Mouse (Mus musculus) hindbrain, postnatal 0 days (tissue): ENCODE results near the gene Rgs13. TPM values are rescaled to one million over a fixed set of nuclear protein-coding genes. Genes with fewer than 3 reads are reported as not detected.

ENCODE experiments used
- ATAC-seq: fragments of 200-750 bp; cut with Nextera tagmentation; 2 replicates; pipeline ENCODE4 v1.8.0; 2017; ENCODE audit warnings: mild to moderate bottlenecking, moderate TSS enrichment, moderate library complexity
- DNase-seq: peaks from one replicate; pipeline ENCODE4 v3.0.0-alpha.2; 2015; ENCODE audit warnings: low spot score
- H3K27ac ChIP-seq: fragments of 300-500 bp; sonication (generic); 2 replicates; pipeline ENCODE4 v1.5.1; 2014; ENCODE audit warnings: mild to moderate bottlenecking
- H3K27me3 ChIP-seq: fragments of 300-500 bp; sonication (generic); 2 replicates; pipeline ENCODE4 v1.6.1; 2014; ENCODE audit warnings: low read length, mixed read lengths; ENCODE audit not compliant: insufficient read depth
- H3K36me3 ChIP-seq: fragments of 300-500 bp; sonication (generic); 2 replicates; pipeline ENCODE4 v1.6.1; 2014; ENCODE audit warnings: low read length, mixed read lengths; ENCODE audit not compliant: insufficient read depth
- H3K4me1 ChIP-seq: fragments of 300-500 bp; sonication (generic); 2 replicates; pipeline ENCODE4 v1.6.1; 2014; ENCODE audit warnings: antibody characterized with exemption, low read length, mixed read lengths; ENCODE audit not compliant: insufficient read depth
- H3K4me2 ChIP-seq: fragments of 300-500 bp; sonication (generic); 2 replicates; pipeline ENCODE4 v1.6.1; 2014; ENCODE audit warnings: low read depth, mild to moderate bottlenecking, low read length, moderate library complexity, mixed read lengths
- H3K4me3 ChIP-seq: fragments of 300-500 bp; sonication (generic); 2 replicates; pipeline ENCODE4 v1.5.1; 2014; ENCODE audit warnings: low read length
- H3K9ac ChIP-seq: fragments of 300-500 bp; sonication (generic); replicated peaks from 2 replicates; pipeline ENCODE4 v1.6.1; 2014; ENCODE audit warnings: mild to moderate bottlenecking, low read length, moderate library complexity, mixed read lengths
- H3K9me3 ChIP-seq: fragments of 300-500 bp; sonication (generic); 2 replicates; pipeline ENCODE4 v1.6.1; 2016; ENCODE audit warnings: low read length, mixed read lengths
- CTCF ChIP-seq: IDR thresholded peaks from 2 replicates; pipeline ENCODE4 v1.5.1; 2016; ENCODE audit warnings: antibody characterized with exemption, control low read depth, low read depth
- WGBS: fragments of 180-500 bp; shearing (Covaris S2); extraction: QIAGEN DNeasy Blood & Tissue Kit; methylation state at CpG from one replicate; pipeline ENCODE4 v1.1.7; 2014; 5-methylcytosine and 5-hydroxymethylcytosine counted together
- polyA plus RNA-seq: library from polyadenylated mRNA; unstranded; fragments of >200 nt; fragmentation: Nextera tagmentation; extraction: Ambion mirVana; gene quantifications from 2 replicates; pipeline ENCODE4 v1.2.1, GENCODE M21; 2015
- total RNA-seq: library from RNA; depleted of rRNA; stranded (reverse); fragments of >200 nt; gene quantifications from 2 replicates; pipeline ENCODE4 v1.2.3, GENCODE M21; 2014

Gene Rgs13
- total and polyA plus RNA-seq, 2 experiments from 2014 or later, result 1.3 to 1.5 TPM

DNA sequence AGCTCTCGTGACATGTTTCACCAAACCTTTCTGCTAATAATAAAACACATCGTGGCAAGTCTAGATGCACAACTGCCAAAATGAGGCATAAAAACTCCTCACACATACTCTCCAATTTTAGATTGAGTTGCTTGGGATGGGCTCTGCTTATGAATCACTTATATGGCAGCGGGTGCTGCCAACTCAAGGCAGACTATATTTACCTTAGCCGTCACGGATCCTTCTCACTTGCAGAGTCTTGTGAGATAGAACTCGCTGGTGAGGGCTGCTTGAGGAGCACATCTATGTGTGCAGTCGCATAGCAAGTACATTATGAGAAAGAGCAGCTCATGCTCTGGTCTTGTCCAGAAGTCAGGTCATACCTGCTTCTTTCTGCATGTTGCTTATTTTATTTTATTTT, 49.2 kb downstream of the Rgs13 start:
- Histone ChIP-seq H3K36me3 (no peaks in the 10 kb centered on the region), H3K4me3 (no peak overlapping the region), H3K4me1 (no peaks in the 10 kb centered on the region), H3K9me3 (no peaks in the 10 kb centered on the region), H3K4me2 (no peak overlapping the region), H3K27ac (no peak overlapping the region), H3K9ac (no peak overlapping the region), H3K27me3 (no peaks in the 10 kb centered on the region)
- DNase-seq (no peak), ATAC-seq (no peak)
- 90% methylated on average over 7 of the region's 7 CpGs for WGBS
- no peak for TF ChIP-seq CTCF

DNA sequence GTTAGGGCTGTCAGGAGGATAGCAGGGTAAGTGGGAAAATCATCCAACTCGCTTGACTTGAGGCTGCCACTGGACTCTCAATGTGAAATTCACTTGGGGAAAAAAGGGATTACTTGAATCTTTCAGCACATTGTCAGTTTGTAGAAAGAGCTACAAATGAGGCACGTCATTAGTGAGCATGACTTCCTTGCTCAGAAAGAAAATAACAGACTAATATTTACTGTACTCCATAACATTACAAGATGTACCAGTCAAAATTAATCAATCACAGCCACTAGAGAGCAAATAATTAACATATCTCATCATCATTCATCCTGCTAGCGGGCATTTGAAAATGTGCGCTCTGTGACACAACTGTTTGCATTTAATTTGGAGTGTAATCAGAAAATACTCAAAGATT, 57.1 kb downstream of the Rgs13 start:
- ATAC-seq (no peak), DNase-seq (no peak)
- Histone ChIP-seq H3K4me3 (no peak overlapping the region), H3K36me3 (no peaks in the 10 kb centered on the region), H3K4me2 (no peak overlapping the region), H3K9me3 (no peaks in the 10 kb centered on the region), H3K9ac (no peak overlapping the region), H3K27ac (no peak overlapping the region), H3K27me3 (no peaks in the 10 kb centered on the region), H3K4me1 (no peaks in the 10 kb centered on the region)
- 73% methylated on average over 4 of the region's 4 CpGs for WGBS
- no peak for TF ChIP-seq CTCF

GRCm38 (mm10) chr1:144119456-144119855, 57.7 kb downstream of the Rgs13 start:
- H3K36me3 ChIP-seq, result no peaks in the 10 kb centered on the region
- no peak overlapping the region for H3K4me3 ChIP-seq
- H3K27ac ChIP-seq, result no peak overlapping the region
- H3K27me3 ChIP-seq, result no peaks in the 10 kb centered on the region
- no peaks in the 10 kb centered on the region for H3K9me3 ChIP-seq
- ATAC-seq, result no peak
- H3K4me1 ChIP-seq, result no peaks in the 10 kb centered on the region
- no peak overlapping the region for H3K9ac ChIP-seq
- no peak for DNase-seq
- TF ChIP-seq CTCF, result no peak
- WGBS, result 43% methylated on average over 2 of the region's 2 CpGs
- H3K4me2 ChIP-seq, result no peak overlapping the region

DNA sequence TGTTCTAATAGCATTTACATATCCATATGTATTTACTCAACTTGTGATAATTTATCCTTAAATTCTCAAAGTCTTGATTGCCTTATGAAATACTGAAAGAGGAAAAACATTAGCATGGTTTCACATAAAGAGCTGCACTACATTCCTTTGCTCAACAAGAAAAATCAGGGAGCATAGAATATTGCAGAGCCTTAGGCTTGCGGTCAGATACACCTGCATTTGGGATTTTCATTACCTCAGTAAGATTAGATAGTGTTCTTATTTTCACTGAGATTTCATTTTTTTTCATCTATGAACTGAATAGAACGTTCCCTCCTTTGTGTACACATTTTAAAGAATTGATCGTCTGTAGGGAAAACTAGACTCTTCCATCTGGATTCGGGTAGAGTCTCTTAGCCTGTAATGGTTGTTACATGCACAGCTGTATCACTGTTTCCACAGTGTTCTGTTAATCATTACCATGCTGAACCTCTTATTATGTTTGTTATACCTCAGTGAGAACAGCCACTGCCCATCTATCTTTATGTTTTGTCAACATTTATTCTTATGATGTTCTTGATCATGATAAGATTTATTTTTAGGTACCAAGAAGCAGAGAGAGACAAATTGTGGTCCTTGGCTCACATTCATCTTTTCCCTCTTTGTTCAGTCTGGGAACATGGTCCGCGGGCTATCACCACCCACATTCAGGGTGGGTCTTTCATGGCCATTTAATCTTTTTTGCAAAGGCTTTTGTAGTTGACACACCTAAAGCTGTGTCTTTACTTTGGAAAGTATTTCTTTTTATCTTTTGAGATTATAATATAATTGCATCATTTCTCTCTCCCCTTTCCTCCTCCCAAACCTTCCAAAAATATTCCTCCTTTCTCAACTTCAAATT, 61.1 kb downstream of the Rgs13 start:
- Histone ChIP-seq H3K9me3 (no peaks in the 10 kb centered on the region), H3K27me3 (no peaks in the 10 kb centered on the region), H3K4me2 (no peak overlapping the region), H3K27ac (no peak overlapping the region), H3K4me3 (no peak overlapping the region), H3K9ac (no peak overlapping the region), H3K4me1 (no peaks in the 10 kb centered on the region), H3K36me3 (no peaks in the 10 kb centered on the region)
- TF ChIP-seq CTCF, result no peak
- DNase-seq, result no peak
- no peak for ATAC-seq
- WGBS, result 85% methylated on average over 6 of the region's 6 CpGs

GRCm38 (mm10) chr1:144113438-144114074, 63.6 kb downstream of the Rgs13 start:
- no peaks in the 10 kb centered on the region for H3K27me3 ChIP-seq
- 73% methylated on average over 6 of the region's 6 CpGs for WGBS
- no peaks in the 10 kb centered on the region for H3K9me3 ChIP-seq
- DNase-seq (no peak), ATAC-seq (no peak)
- H3K4me3 ChIP-seq, result no peak overlapping the region
- H3K9ac ChIP-seq, result no peak overlapping the region
- no peaks in the 10 kb centered on the region for H3K36me3 ChIP-seq
- no peak for TF ChIP-seq CTCF
- H3K27ac ChIP-seq, result no peak overlapping the region
- no peaks in the 10 kb centered on the region for H3K4me1 ChIP-seq
- H3K4me2 ChIP-seq, result no peak overlapping the region

- no peak for TF ChIP-seq CTCF
- H3K36me3 ChIP-seq, result no peaks in the 10 kb centered on the region
- no peak for DNase-seq
- H3K4me2 ChIP-seq, result no peak overlapping the region
- ATAC-seq, result no peak
- 78% methylated on average over 2 of the region's 2 CpGs for WGBS
- no peak overlapping the region for H3K27ac ChIP-seq
- no peaks in the 10 kb centered on the region for H3K4me1 ChIP-seq
- H3K9ac ChIP-seq, result no peak overlapping the region
- no peak overlapping the region for H3K4me3 ChIP-seq
- H3K27me3 ChIP-seq, result no peaks in the 10 kb centered on the region
- no peaks in the 10 kb centered on the region for H3K9me3 ChIP-seq
Measured at GRCm38 (mm10) chr1:144112946-144113345, 64.2 kb downstream of the Rgs13 start.
